Mouse (Mus musculus): ENCODE measurements at regions not wholly inside any gene's neighbourhood (a gene's known extent, or its start where the extent isn't known, plus 50 kb on each side); places are given as distances from the start of the nearest gene placed in this dataset.

- H3ac ChIP-seq (ENCODE audit: control insufficient read depth, insufficient read length), result no peak overlapping the region
- TF ChIP-seq TCF12 (IDR thresholded peaks at IDR 0.05; ENCODE audit: insufficient read depth, poor library complexity, severe bottlenecking) (no peak), REST (IDR thresholded peaks at IDR 0.05; ENCODE audit: insufficient read depth, insufficient read length) (no peak), MYOD1 (IDR thresholded peaks at IDR 0.05; ENCODE audit: control insufficient read depth in 1 of 3, insufficient read length in 2 of 3, low read depth in 2 of 3) (no peak), USF1 (IDR thresholded peaks at IDR 0.05; ENCODE audit: low read depth) (no peak), POLR2A (IDR thresholded peaks at IDR 0.05; ENCODE audit: insufficient read length, low read depth) (no peak), TCF3 (IDR thresholded peaks at IDR 0.05; ENCODE audit: insufficient read length, low read depth) (no peak), SRF (IDR thresholded peaks at IDR 0.05; ENCODE audit: control insufficient read depth, insufficient read length, low read depth) (no peak), CEBPB (IDR thresholded peaks at IDR 0.05; ENCODE audit: insufficient read depth, poor library complexity, severe bottlenecking) (no peak), MAX (IDR thresholded peaks at IDR 0.05; ENCODE audit: low read depth) (no peak), MYOG (IDR thresholded peaks at IDR 0.05; ENCODE audit: control insufficient read depth in 1 of 3, insufficient read depth in 1 of 3, insufficient read length in 2 of 3, low read depth in 2 of 3) (no peak), POLR2AphosphoS2 (IDR thresholded peaks at IDR 0.05; ENCODE audit: insufficient read length, low read depth) (no peak), E2F4 (IDR thresholded peaks at IDR 0.05; ENCODE audit: insufficient read depth) (no peak)
Observed at GRCm38 (mm10) chr16:25478300-25478699, 191.7 kb downstream of the Tprg start.

GRCm38 (mm10) chr16:25483831-25484254 is 197.2 kb downstream of the Tprg start:
- Histone ChIP-seq H3K4me2 (ENCODE audit: low read depth) (no peak overlapping the region), H3K27me3 (ENCODE audit: control insufficient read depth, insufficient read depth, insufficient read length) (no peaks in the 10 kb centered on the region), H3K79me2 (ENCODE audit: control insufficient read depth, insufficient read depth) (no peaks in the 10 kb centered on the region), H3K36me3 (ENCODE audit: control insufficient read depth, insufficient read depth) (no peaks in the 10 kb centered on the region), H3ac (ENCODE audit: control insufficient read depth, insufficient read length) (no peak overlapping the region), H3K4me3 (no peak overlapping the region)
- TF ChIP-seq E2F4 (IDR thresholded peaks at IDR 0.05; ENCODE audit: insufficient read depth) (no peak), TCF12 (IDR thresholded peaks at IDR 0.05; ENCODE audit: insufficient read depth, poor library complexity, severe bottlenecking) (no peak), USF1 (IDR thresholded peaks at IDR 0.05; ENCODE audit: low read depth) (no peak), POLR2A (IDR thresholded peaks at IDR 0.05; ENCODE audit: insufficient read length, low read depth) (no peak), MYOD1 (IDR thresholded peaks at IDR 0.05; ENCODE audit: control insufficient read depth in 1 of 3, insufficient read length in 2 of 3, low read depth in 2 of 3) (no peak), MYOG (IDR thresholded peaks at IDR 0.05; ENCODE audit: control insufficient read depth in 1 of 3, insufficient read depth in 1 of 3, insufficient read length in 2 of 3, low read depth in 2 of 3) (no peak), REST (IDR thresholded peaks at IDR 0.05; ENCODE audit: insufficient read depth, insufficient read length) (no peak)

More at GRCm38 (mm10) chr16:25478300-25478699, 191.7 kb downstream of the Tprg start:
- H3K79me2 ChIP-seq (ENCODE audit: control insufficient read depth, insufficient read depth), result no peaks in the 10 kb centered on the region
- no peak overlapping the region for H3K4me2 ChIP-seq (ENCODE audit: low read depth)
- no peaks in the 10 kb centered on the region for H3K27me3 ChIP-seq (ENCODE audit: control insufficient read depth, insufficient read depth, insufficient read length)
- no peak overlapping the region for H3K4me3 ChIP-seq
- H3K36me3 ChIP-seq (ENCODE audit: control insufficient read depth, insufficient read depth), result no peaks in the 10 kb centered on the region

GRCm38 (mm10) chr16:25485007-25485406 is 198.4 kb downstream of the Tprg start:
- no peak overlapping the region for H3ac ChIP-seq (ENCODE audit: control insufficient read depth, insufficient read length)
- H3K36me3 ChIP-seq (ENCODE audit: control insufficient read depth, insufficient read depth), result no peaks in the 10 kb centered on the region
- no peaks in the 10 kb centered on the region for H3K79me2 ChIP-seq (ENCODE audit: control insufficient read depth, insufficient read depth)
- peak overlapping the region; percentile 49 for H3K4me2 ChIP-seq (ENCODE audit: low read depth)
- TF ChIP-seq CEBPB (IDR thresholded peaks at IDR 0.05; ENCODE audit: insufficient read depth, poor library complexity, severe bottlenecking), result peak; percentile 56
- no peak for TF ChIP-seq USF1 (IDR thresholded peaks at IDR 0.05; ENCODE audit: low read depth)
- no peak overlapping the region for H3K4me3 ChIP-seq
- H3K27me3 ChIP-seq (ENCODE audit: control insufficient read depth, insufficient read depth, insufficient read length), result no peaks in the 10 kb centered on the region

GRCm38 (mm10) chr16:25486477-25487094 is 197.0 kb upstream of the Trp63 start:
- no peak for TF ChIP-seq TCF12 (IDR thresholded peaks at IDR 0.05; ENCODE audit: insufficient read depth, poor library complexity, severe bottlenecking)
- TF ChIP-seq MAX (IDR thresholded peaks at IDR 0.05; ENCODE audit: low read depth), result no peak
- no peak overlapping the region for H3K4me2 ChIP-seq (ENCODE audit: low read depth)
- no peaks in the 10 kb centered on the region for H3K27me3 ChIP-seq (ENCODE audit: control insufficient read depth, insufficient read depth, insufficient read length)

GRCm38 (mm10) chr16:25490847-25491246 is 192.7 kb upstream of the Trp63 start:
- TF ChIP-seq POLR2AphosphoS2 (IDR thresholded peaks at IDR 0.05; ENCODE audit: insufficient read length, low read depth) (no peak), REST (IDR thresholded peaks at IDR 0.05; ENCODE audit: insufficient read depth, insufficient read length) (no peak), MAX (IDR thresholded peaks at IDR 0.05; ENCODE audit: low read depth) (no peak), E2F4 (IDR thresholded peaks at IDR 0.05; ENCODE audit: insufficient read depth) (no peak), MYOD1 (IDR thresholded peaks at IDR 0.05; ENCODE audit: control insufficient read depth in 1 of 3, insufficient read length in 2 of 3, low read depth in 2 of 3) (no peak), USF1 (IDR thresholded peaks at IDR 0.05; ENCODE audit: low read depth) (no peak), TCF12 (IDR thresholded peaks at IDR 0.05; ENCODE audit: insufficient read depth, poor library complexity, severe bottlenecking) (no peak), POLR2A (IDR thresholded peaks at IDR 0.05; ENCODE audit: insufficient read length, low read depth) (no peak), MYOG (IDR thresholded peaks at IDR 0.05; ENCODE audit: control insufficient read depth in 1 of 3, insufficient read depth in 1 of 3, insufficient read length in 2 of 3, low read depth in 2 of 3) (no peak), TCF3 (IDR thresholded peaks at IDR 0.05; ENCODE audit: insufficient read length, low read depth) (no peak), SRF (IDR thresholded peaks at IDR 0.05; ENCODE audit: control insufficient read depth, insufficient read length, low read depth) (no peak), CEBPB (IDR thresholded peaks at IDR 0.05; ENCODE audit: insufficient read depth, poor library complexity, severe bottlenecking) (no peak)
- H3K4me2 ChIP-seq (ENCODE audit: low read depth), result no peak overlapping the region
- H3K27me3 ChIP-seq (ENCODE audit: control insufficient read depth, insufficient read depth, insufficient read length), result no peaks in the 10 kb centered on the region
- no peaks in the 10 kb centered on the region for H3K79me2 ChIP-seq (ENCODE audit: control insufficient read depth, insufficient read depth)
- H3K36me3 ChIP-seq (ENCODE audit: control insufficient read depth, insufficient read depth), result no peaks in the 10 kb centered on the region
- H3K4me3 ChIP-seq, result no peak overlapping the region
- no peak overlapping the region for H3ac ChIP-seq (ENCODE audit: control insufficient read depth, insufficient read length)

More at GRCm38 (mm10) chr16:25486477-25487094, 197.0 kb upstream of the Trp63 start:
- Histone ChIP-seq H3K79me2 (ENCODE audit: control insufficient read depth, insufficient read depth) (no peaks in the 10 kb centered on the region), H3ac (ENCODE audit: control insufficient read depth, insufficient read length) (no peak overlapping the region), H3K4me3 (no peak overlapping the region), H3K36me3 (ENCODE audit: control insufficient read depth, insufficient read depth) (no peaks in the 10 kb centered on the region)
